Mouse (Mus musculus) erythroblast, embryonic 14.5 days (primary cell): ENCODE results near the gene Zfp652. TPM values are rescaled to one million over a fixed set of nuclear protein-coding genes. Genes with fewer than 3 reads are reported as not detected.

Experiments
- H3K27me3 ChIP-seq: 2 replicates; pipeline ENCODE4 v1.6.1; 2012; ENCODE audit warnings: inconsistent platforms; ENCODE audit not compliant: control insufficient read depth
- H3K36me3 ChIP-seq: 2 replicates; pipeline ENCODE4 v1.6.1; 2012; ENCODE audit warnings: mild to moderate bottlenecking, inconsistent platforms; ENCODE audit not compliant: control insufficient read depth
- H3K4me1 ChIP-seq: 2 replicates; pipeline ENCODE4 v1.6.1; 2012; ENCODE audit warnings: inconsistent platforms; ENCODE audit not compliant: control insufficient read depth
- H3K4me3 ChIP-seq: replicated peaks from 2 replicates; pipeline ENCODE3; 2012; ENCODE audit warnings: moderate library complexity, mild to moderate bottlenecking, inconsistent platforms
- H3K9me3 ChIP-seq: 2 replicates; pipeline ENCODE4 v1.6.1; 2012; ENCODE audit warnings: low read length, inconsistent platforms, mixed read lengths; ENCODE audit not compliant: control insufficient read depth
- GATA1 ChIP-seq: IDR thresholded peaks from 2 replicates; pipeline ENCODE4 v1.6.1; 2012; ENCODE audit warnings: low read length, inconsistent platforms, mixed read lengths
- TAL1 ChIP-seq: IDR thresholded peaks from 3 replicates; pipeline ENCODE4 v1.6.1; 2012; ENCODE audit warnings: low read length, inconsistent platforms, mixed read lengths
- polyA plus RNA-seq: library from polyadenylated mRNA; stranded (reverse); fragments of >175 nt; gene quantifications from 2 replicates; pipeline ENCODE4 v1.2.3, GENCODE M21; 2012

Gene Zfp652
- polyA plus RNA-seq, 1 experiment, result 1.5 TPM

GRCm38 (mm10) chr11:95857716-95858527, 145.4 kb downstream of the Zfp652 start:
- Histone ChIP-seq H3K4me3 (peak overlapping the region; percentile 66), H3K4me1 (peaks cover 41% of the 10 kb centered on the region), H3K27me3 (no peaks in the 10 kb centered on the region), H3K9me3 (peaks cover 4% of the 10 kb centered on the region), H3K36me3 (peaks cover 21% of the 10 kb centered on the region)
- TF ChIP-seq TAL1 (no peak), GATA1 (no peak)

- H3K9me3 ChIP-seq, result peaks cover 4% of the 10 kb centered on the region
- H3K4me1 ChIP-seq, result peaks cover 36% of the 10 kb centered on the region
- no peaks in the 10 kb centered on the region for H3K27me3 ChIP-seq
- TF ChIP-seq GATA1, result no peak
- no peak for TF ChIP-seq TAL1
- H3K36me3 ChIP-seq, result peaks cover 27% of the 10 kb centered on the region
- peak overlapping the region; percentile 66 for H3K4me3 ChIP-seq
Observed at GRCm38 (mm10) chr11:95858528-95859467, 146.3 kb downstream of the Zfp652 start.

- Histone ChIP-seq H3K4me1 (peaks cover 34% of the 10 kb centered on the region), H3K4me3 (peak overlapping the region; percentile 66), H3K27me3 (no peaks in the 10 kb centered on the region), H3K36me3 (peaks cover 27% of the 10 kb centered on the region), H3K9me3 (peaks cover 4% of the 10 kb centered on the region)
- TF ChIP-seq TAL1 (no peak), GATA1 (no peak)
Observed at GRCm38 (mm10) chr11:95859468-95859855, 147.0 kb downstream of the Zfp652 start.

GRCm38 (mm10) chr11:95860071-95860490, 147.6 kb downstream of the Zfp652 start:
- H3K27me3 ChIP-seq, result no peaks in the 10 kb centered on the region
- peaks cover 27% of the 10 kb centered on the region for H3K36me3 ChIP-seq
- TF ChIP-seq TAL1 (peak; percentile 38; the same call in 1 of the 3 replicates), GATA1 (peak; percentile 51; the same call in 1 of the 2 replicates)
- H3K9me3 ChIP-seq, result no peaks in the 10 kb centered on the region; the same call in 1 of the 2 replicates
- H3K4me1 ChIP-seq, result peaks cover 35% of the 10 kb centered on the region
- peak overlapping the region; percentile 66 for H3K4me3 ChIP-seq

- Histone ChIP-seq H3K9me3 (no peaks in the 10 kb centered on the region), H3K36me3 (peaks cover 27% of the 10 kb centered on the region), H3K4me1 (peaks cover 35% of the 10 kb centered on the region), H3K4me3 (no peak overlapping the region), H3K27me3 (no peaks in the 10 kb centered on the region)
- TF ChIP-seq GATA1 (no peak), TAL1 (no peak)
Observed at GRCm38 (mm10) chr11:95861397-95861796, 148.9 kb downstream of the Zfp652 start.

- H3K4me1 ChIP-seq, result peaks cover 14% of the 10 kb centered on the region
- no peak for TF ChIP-seq GATA1
- no peak for TF ChIP-seq TAL1
- H3K4me3 ChIP-seq, result no peak overlapping the region
- no peaks in the 10 kb centered on the region for H3K27me3 ChIP-seq
- H3K9me3 ChIP-seq, result no peaks in the 10 kb centered on the region
- H3K36me3 ChIP-seq, result peaks cover 2% of the 10 kb centered on the region
Observed at GRCm38 (mm10) chr11:95869442-95869841, 157.0 kb downstream of the Zfp652 start.

- H3K9me3 ChIP-seq, result no peaks in the 10 kb centered on the region
- no peak for TF ChIP-seq GATA1
- TF ChIP-seq TAL1, result no peak
- H3K36me3 ChIP-seq, result peaks cover 2% of the 10 kb centered on the region
- H3K4me3 ChIP-seq, result no peak overlapping the region
- no peaks in the 10 kb centered on the region for H3K27me3 ChIP-seq
- H3K4me1 ChIP-seq, result peaks cover 14% of the 10 kb centered on the region
Observed at GRCm38 (mm10) chr11:95869918-95870470, 157.5 kb downstream of the Zfp652 start.

- no peaks in the 10 kb centered on the region for H3K36me3 ChIP-seq
- no peak overlapping the region for H3K4me3 ChIP-seq
- no peak for TF ChIP-seq TAL1
- no peak for TF ChIP-seq GATA1
- H3K27me3 ChIP-seq, result no peaks in the 10 kb centered on the region; the same call in 1 of the 2 replicates
- H3K4me1 ChIP-seq, result 0 out of 2 replicates have a peak, but pooled peaks cover 2% of the 10 kb centered on the region
- no peaks in the 10 kb centered on the region for H3K9me3 ChIP-seq
Observed at GRCm38 (mm10) chr11:95875804-95876203, 163.3 kb downstream of the Zfp652 start.
